Mouse (Mus musculus) megakaryocyte, embryonic 14.5 days (primary cell): ENCODE measurements around the gene Hs3st5.

Experiments used
- FLI1 ChIP-seq: IDR thresholded peaks from 2 replicates; pipeline ENCODE4 v1.6.1; 2012; ENCODE audit warnings: low read length, inconsistent platforms, mixed read lengths
- GATA1 ChIP-seq: IDR thresholded peaks from 3 replicates; pipeline ENCODE4 v1.6.1; 2012; ENCODE audit warnings: mixed read lengths, low read length, inconsistent platforms, borderline replicate concordance

DNA sequence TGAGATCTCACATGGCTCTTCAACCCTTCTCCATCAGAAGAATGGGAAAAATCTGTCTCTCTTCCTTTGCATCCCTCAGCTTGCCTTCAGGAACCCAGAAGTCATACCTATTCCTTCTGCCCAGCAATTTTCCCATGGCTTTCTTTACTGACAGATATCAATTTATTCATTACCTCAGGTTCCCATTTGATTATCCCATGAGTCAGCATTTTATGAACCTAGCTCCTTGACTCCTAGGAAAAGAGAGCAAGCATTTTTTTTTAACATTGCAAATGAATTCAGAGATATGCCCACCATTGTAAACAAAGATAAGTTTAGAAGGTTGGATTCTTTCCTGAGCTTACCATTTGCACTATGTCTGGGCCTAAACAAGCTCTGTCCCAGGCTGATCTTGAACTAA, 232.8 kb downstream of the Hs3st5 start:
- TF ChIP-seq FLI1, result no peak
- no peak for TF ChIP-seq GATA1
